Mouse (Mus musculus): Measurements from ENCODE around the gene Tbc1d21. TPM values are rescaled to one million over a fixed set of nuclear protein-coding genes. Genes with fewer than 3 reads are reported as not detected.

Tbc1d21 gene
- not detected in 2 replicates for total RNA-seq (2014; fragmentation: Nextera tagmentation)
- not detected in 2 replicates for total RNA-seq (2017)

DNA sequence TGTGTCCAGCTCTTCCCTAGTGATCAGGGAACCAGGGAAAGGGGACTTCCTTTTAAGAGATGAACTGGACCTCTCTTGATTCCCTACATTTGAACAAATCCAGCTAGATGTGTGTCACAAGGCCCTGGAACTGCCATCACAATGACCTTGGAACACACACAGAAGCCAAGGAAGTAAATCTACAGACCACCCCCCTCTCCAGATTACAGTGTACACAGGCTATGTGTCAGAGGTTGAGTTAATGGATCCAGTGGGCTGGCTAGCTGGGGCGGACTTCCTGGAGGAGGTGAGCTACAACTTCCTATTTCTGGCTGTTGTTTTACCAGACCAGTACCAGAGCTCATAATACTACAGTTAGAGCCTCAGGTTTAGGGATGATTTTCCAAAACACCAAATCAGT lies at the start of gene Tbc1d21:
Gene Tbc1d21 (minus strand): TSS at position 101 of the 400 bp plus-strand sequence.
- ATAC-seq (replicated peaks; ENCODE audit: low FRiP score, low TSS enrichment, poor library complexity, severe bottlenecking): no peak

DNA sequence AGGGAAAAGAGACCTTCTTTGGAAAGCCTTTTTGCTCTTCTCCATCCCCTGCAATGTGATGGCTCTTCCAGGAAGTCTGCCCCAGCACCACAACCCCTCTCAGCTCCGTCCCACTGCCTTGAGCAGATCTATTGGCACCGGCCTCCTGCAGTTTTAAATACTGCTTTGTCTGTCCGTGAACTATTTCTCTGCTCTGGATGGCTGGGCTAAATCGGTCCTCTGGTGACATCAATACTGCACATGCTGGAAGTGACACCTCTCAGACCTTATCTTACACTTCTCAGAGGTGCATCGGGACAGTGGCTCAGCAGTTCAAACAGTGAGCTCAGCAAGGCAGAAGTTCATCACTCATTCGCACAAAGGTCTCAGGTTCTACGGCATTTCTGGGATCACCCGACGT lies 41.3 kb upstream of the Tbc1d21 start:
- ATAC-seq (replicated peaks; ENCODE audit: low FRiP score, low TSS enrichment, poor library complexity, severe bottlenecking): no peak

DNA sequence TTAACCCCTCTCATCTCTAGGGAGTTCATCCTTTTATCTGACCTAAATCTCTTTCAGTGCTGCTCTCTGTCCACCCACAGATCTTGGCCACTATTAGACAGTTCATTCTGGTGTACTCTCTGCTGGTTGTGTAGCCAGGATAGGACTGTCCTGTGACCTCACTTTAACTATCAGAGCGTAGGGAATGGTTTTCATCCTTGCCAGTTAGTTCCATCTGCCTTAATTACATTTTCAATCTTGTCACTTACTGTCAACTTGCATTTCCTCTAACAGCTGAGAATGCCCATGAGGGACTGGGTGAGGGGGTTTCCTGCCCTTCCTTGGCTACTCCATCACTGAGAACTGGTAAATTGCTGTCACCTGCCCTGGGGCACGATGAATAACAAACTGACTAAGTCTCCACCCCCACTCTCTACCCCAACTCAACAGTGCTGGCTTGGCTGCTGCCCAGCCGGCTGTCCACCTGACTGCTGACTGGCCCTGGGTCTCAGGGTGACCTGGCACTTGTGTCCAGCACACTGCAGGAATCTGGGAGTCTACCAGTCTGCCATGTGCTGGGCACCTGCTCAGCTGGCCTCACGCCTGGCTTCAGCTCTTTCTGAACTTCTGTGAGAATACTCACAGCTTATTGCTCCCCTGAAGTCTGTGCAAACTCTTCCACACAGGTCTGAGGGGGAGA lies 39.9 kb upstream of the Tbc1d21 start:
- no peak for ATAC-seq (replicated peaks; ENCODE audit: low FRiP score, low TSS enrichment, poor library complexity, severe bottlenecking)

DNA sequence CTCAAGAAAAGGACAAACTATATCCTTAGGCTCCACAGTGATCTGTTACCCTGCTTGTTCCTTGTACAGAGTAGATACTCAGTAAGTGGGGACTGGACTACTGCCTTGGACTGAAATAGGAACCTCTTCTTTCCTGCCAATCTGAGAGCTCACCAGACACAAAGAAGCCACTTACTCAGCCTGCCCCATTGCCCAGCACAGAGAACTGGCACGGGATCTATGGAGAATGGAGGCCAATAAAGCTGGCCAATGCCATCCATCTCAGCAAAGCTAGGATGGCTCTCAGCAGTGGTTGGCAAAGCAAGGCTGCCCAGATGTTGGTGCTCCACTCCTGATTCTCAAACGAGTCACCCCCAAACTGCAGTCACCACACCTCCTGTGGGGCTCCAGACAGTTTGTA lies 39.0 kb upstream of the Tbc1d21 start:
- no peak for ATAC-seq (replicated peaks; ENCODE audit: low FRiP score, low TSS enrichment, poor library complexity, severe bottlenecking)

DNA sequence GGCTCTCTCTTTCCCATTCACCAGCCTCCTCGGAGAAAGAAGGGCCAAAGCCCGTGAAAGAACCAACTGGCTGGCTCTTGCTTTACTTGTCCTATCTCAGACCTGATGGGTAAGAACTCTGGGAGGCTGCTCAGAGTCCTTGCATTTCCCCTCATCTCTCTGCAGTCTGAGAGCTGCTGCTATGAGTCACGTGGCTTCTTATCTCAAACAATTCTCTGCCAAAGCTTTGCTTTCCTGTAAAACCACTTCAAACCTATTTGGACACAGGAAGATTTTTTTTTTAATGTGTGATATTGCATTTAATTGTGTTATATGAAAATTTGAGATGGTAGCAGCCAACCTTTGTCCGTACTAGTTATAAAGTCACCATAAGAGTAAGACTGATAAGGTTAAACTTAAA lies 34.2 kb upstream of the Tbc1d21 start:
- ATAC-seq (replicated peaks; ENCODE audit: low FRiP score, low TSS enrichment, poor library complexity, severe bottlenecking): no peak

DNA sequence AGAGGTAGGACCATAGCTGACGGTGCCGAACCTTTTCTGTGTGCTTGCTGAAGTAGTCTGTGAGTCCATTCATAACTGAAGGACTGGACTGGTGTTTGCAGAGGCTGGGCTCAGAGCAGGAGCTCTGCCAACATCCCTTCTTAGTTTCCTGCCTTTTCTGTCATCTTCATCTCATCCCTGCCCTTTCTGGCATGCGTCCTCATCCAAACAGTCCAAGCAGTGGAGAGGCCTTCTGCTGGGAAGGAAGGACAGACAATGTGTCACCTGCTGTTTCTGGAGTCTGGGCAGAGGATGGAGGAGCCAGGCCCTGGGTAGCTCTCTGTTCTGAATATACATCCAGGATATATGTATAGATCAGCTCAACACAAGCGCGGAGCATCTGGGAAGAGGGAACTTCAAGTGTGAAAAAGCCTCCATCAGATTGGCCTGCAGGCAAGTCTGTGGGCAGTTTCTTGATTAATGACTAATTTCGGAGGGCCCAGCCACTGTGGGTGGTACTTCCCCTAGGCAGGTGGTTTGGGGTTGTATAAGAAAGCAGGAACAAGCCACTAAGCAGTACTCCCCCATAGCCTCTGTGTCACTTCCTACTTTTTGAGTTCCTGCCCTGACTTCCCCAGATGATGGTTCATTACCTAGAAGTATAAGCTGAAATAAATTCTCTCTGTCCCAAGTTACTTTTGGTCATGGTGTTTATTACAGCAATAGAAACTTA lies 31.3 kb upstream of the Tbc1d21 start:
- no peak for ATAC-seq (replicated peaks; ENCODE audit: low FRiP score, low TSS enrichment, poor library complexity, severe bottlenecking)

DNA sequence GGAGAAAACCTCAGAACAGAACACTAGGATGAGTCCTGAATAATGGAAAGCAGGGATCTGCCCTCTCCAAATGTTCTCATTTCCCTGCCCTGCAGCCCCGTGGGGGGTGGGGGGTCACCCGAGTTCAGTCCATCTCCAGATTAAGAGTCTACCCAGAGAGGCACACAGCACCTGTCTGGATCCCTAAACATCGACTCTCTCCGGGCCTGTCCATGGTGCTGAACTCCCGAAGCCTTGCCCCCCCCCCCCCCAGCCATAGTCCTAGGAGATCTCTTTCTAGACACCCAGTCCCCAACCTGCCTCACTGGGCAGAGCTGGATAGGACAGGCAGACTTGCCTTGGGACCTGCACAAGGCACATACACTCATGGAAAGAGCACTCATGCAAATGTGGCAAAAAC lies 29.4 kb upstream of the Tbc1d21 start:
- no peak for ATAC-seq (replicated peaks; ENCODE audit: low FRiP score, low TSS enrichment, poor library complexity, severe bottlenecking)

DNA sequence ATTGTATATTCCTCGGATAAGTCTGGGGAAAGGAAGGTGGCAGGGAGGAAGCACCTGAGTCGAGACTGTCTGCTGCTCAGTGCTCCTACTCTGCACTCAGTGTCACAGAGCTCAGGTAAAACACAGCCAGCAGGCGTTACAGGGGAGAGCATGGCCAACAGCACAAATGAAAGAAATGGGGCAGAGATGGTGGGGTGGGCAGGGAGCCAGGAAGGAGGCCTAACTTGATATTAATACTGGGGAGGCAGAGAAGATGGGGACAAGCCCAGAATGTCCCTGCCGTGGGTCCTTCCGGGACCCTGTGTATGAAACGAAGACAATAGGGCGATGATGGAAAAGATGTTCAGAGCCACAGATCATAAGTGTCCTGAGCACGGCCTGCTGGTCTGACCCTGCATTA lies 24.4 kb upstream of the Tbc1d21 start:
- ATAC-seq (replicated peaks; ENCODE audit: low FRiP score, low TSS enrichment, poor library complexity, severe bottlenecking): no peak

DNA sequence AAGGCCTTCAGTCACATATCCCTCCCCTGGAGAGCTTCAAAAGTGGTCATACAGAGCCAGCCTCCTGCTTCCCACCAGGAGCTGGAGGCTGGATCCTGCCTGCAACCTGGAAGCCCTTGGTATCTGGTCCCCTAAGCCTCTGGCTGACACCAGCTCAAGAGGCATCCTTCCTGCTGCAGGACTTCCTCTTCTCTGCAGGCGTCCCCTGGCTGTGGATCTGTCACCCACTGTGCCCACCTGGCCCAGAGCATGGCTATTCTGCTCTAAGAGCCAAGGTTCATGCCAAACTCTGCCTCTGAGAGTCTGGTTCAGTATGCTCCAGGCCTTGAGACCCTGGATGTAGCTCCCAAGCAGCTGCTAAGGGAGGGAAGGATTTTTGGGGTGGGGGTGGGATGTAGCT lies 23.6 kb upstream of the Tbc1d21 start:
- ATAC-seq (replicated peaks; ENCODE audit: low FRiP score, low TSS enrichment, poor library complexity, severe bottlenecking): no peak

DNA sequence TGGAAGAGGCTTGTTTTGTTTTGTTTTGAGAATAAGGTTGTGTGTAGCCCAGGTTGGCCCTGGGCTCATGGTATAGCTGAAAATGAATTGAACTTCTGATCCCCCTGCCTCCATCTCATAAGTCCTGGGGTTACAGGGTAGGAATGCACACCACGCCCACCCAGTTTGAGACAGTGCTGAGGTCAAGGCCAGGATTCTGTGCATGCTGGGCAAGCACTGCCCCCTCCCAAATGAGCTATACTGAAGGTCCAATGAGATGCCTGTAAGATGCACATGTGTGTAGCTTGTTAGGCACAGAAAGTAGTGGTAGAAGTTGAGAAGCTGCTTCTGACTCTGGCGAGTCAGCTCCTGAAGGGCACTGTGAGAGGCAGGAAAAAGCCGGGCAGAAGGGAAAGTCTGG lies 18.1 kb upstream of the Tbc1d21 start:
- ATAC-seq (replicated peaks; ENCODE audit: low FRiP score, low TSS enrichment, poor library complexity, severe bottlenecking): no peak

DNA sequence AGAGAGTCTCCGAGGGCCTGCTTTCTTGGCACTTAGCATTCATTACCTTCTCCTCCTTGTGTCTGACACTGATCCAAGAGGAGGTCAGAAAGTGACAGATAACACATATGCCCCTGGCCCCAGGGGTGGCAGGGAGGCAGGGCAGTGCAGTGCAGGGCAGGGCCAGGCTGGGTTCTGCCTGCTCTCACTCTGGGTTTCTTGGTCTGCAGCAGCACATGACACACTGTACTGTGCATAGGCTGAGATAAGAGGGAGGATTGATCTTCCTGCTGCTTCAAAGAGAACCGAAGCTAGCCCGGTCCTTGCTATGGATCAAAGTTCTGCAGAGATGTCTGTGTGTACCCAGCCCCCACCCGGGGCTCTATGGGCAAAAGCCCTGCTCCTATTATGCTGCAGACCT lies 8.6 kb upstream of the Tbc1d21 start:
- ATAC-seq (replicated peaks; ENCODE audit: low FRiP score, low TSS enrichment, poor library complexity, severe bottlenecking): no peak

DNA sequence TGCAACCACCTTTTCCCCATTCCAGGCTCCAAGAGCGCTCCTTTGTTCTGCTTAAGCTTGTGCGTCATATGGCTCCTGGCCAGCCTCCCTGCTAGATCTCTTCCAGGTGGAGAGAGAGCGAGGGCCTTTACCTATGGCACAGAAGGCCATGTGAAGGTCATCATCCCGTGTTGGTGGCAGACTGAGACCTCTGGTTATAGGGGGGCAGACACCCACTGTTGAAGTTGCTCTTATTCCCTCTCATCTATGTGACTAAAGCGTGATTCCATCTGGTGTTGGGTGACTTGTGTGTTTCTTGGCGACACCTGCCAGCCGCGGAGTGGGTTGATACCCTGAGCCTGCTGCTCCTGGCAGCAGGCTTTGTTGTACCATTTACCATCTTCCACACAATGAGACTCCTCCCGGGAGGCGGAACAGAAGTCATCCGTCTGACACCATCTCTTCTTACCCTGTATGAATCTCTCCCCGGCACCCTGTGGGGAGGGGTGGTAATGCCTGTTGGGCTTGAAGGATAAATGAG lies 3.7 kb upstream of the Tbc1d21 start:
- no peak for ATAC-seq (replicated peaks; ENCODE audit: low FRiP score, low TSS enrichment, poor library complexity, severe bottlenecking)

DNA sequence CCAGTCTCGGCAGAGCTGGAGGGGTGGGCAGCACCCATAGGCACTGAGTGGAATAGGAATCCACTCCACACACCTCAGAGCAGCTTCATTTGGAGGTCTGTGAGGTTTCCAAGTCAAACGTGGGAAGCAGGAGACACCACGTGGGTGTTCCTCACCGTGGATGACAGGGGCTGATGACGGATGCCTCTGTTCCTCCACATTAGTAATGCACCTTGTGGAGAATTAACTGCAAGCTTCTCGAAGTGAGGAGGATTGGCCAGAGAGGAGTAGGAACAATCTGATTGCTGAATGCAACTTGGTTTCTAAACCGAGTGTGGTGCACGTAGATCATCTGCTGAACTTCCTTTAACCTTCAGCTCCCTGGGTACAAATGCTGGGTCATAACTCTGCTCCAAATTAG lies 1.7 kb upstream of the Tbc1d21 start:
- ATAC-seq (replicated peaks; ENCODE audit: low FRiP score, low TSS enrichment, poor library complexity, severe bottlenecking): no peak

DNA sequence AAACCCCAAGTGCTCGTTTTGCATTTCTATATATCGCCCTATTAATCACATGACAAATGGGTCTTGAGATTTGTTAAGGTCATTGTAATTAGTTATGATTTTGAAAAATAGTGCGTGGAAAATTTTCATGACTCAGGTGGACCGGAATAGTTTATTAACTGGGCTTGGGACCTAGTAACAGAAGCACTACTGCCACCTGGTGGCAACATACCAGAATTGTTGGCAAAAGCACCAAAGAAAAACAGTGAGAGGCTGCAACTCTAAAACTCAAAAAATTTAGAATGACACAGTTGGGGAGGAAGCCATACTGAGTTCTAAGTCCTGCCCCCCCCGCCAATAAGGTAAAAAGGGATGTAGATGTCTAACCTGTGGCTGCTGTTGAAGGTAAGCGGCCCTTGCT lies 611 bp downstream of the Tbc1d21 start:
- ATAC-seq (replicated peaks; ENCODE audit: low FRiP score, low TSS enrichment, poor library complexity, severe bottlenecking): no peak

DNA sequence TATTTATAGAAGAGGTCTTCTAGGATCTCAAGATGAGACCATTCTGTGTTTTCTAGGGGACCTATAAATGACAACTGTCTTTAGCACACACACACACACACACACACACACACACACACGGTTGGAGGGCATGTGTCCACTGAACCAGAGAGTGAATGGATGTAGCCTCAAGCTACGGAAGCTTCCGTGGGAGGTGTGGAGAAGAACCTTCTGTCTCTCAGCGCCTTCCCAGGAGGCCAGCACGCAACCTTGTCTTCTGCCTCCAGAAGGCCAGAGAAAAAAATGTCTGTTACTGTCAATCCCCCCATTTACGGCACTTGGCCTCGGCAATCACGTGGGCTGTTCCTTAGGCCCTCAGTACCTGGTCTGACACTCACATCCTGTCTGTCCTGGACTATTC lies 5.9 kb downstream of the Tbc1d21 start:
- no peak for ATAC-seq (replicated peaks; ENCODE audit: low FRiP score, low TSS enrichment, poor library complexity, severe bottlenecking)

DNA sequence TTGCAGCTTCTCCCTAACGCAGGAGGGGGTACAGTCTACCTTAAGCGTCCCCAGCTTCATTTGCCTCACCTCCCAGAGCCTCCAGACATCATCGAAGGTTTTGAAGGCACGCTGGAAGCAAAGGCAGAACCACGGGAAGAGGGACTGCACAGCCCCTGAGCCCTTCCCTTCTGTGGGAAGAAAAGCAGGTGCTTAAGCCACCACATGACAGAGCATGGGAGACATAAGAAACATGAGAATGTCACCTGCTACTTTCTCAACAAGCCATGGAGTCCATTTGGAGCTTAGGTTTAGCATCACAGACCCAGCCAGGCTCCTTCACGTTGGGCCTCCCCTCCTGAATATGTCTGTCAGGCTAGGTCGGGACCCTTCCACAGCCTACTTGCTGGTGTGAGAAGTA lies 8.3 kb downstream of the Tbc1d21 start:
- ATAC-seq (replicated peaks; ENCODE audit: low FRiP score, low TSS enrichment, poor library complexity, severe bottlenecking): no peak

DNA sequence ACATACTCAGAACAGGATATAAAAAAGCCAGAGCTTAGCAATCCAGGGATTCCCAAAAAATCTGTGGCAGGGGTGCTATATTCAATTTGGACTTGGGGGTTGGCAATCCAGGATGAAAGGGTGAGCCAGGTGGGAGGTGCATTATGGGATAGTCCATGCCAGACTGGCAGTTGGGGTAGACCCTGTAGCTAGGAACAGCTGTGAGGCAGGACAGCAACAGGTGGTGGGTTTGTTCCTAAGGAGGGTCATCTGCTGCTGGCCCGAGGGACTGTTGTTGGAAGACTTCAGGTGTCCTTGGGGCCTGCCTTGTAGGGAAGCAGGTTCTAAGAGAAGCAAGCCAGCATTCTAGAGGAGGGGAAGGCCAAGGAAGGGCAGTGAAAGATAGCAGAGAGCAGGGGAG lies 8.9 kb downstream of the Tbc1d21 start:
- ATAC-seq (replicated peaks; ENCODE audit: low FRiP score, low TSS enrichment, poor library complexity, severe bottlenecking): no peak

DNA sequence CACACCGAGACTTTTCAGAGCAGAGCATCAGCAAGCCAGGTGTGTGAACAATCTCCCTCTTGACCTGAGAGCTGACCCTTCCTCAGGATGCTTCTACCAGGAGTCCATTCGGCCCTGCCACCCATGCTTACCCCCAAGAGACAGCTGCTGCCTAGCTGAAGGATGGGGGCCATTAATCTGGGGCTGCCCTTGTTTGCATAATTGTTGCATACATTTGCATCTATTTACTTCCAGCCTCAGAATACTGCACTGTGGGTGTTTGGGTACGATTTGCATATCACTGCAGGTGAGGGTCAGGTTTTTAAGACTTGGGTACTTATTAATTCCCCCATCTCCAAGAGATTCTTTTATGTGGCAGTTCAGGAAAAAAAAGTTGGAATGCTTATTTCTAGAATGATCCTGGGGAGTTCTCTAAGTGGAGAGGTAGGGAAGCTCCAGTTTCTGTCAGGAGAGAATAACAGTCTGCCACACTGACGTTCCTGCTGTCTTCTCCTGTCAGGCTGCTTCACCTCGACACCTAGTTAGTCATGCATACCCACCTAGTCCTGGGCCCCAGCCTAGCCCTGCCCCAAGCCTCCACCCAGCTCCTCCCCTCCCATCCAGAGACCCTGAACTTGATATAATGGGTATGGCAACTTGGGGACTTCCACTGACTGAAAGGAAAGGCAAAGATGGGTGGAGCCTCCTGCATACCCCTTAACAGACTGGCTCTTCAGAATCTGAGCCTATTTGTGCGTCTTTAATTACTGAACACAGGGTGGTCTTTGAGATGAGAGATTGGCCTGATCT lies 14.8 kb downstream of the Tbc1d21 start:
- no peak for ATAC-seq (replicated peaks; ENCODE audit: low FRiP score, low TSS enrichment, poor library complexity, severe bottlenecking)

DNA sequence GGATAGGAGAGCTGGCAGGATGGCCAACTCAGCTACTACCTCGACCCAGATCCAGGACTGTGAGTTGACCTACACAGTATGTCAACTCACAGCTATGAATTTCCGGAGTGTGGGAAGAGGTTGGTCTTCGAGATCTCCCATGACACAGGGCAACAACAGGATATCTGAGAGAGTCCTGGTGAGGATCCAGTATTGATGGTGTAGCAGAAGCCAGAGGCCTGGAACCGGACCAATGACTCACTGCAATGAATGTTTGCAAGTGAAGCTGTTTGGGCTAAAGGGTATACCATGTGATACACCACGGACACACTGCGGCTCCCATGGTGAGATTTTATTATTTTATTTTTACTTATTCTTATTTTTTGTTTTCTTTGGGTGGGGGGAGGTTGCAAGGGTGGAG lies 15.6 kb downstream of the Tbc1d21 start:
- no peak for ATAC-seq (replicated peaks; ENCODE audit: low FRiP score, low TSS enrichment, poor library complexity, severe bottlenecking)

DNA sequence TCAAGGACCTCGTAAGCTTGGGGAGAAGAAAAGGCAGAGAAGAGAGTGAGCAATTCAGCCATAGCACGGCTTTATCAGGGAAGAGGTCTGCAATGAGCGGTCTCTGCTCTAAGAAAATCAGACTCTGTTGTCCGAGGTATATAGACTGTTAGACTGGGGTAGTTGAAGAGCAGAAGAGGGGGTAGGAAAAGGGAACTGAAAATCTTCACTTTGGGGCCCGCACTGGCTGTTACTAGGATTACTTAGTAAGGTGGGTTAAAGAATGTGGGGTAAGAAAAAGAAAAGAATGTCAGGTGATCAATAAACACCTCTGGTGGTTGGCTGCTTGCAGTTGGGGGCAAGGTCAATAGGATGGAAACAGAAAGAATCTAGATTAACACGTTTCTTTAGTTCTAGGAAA lies 17.0 kb downstream of the Tbc1d21 start:
- no peak for ATAC-seq (replicated peaks; ENCODE audit: low FRiP score, low TSS enrichment, poor library complexity, severe bottlenecking)

Data from megakaryocyte-erythroid progenitor cell, adult 5-6 weeks (primary cell).